Mouse (Mus musculus) skeletal muscle tissue, adult 2 months (tissue): ENCODE measurements around the gene Tes3-ps.

ENCODE experiments used
- DNase-seq: peaks from one replicate; pipeline ENCODE4 v3.0.0-alpha.2; 2012; ENCODE audit warnings: low read depth, low spot score

The Tes3-ps gene

GRCm38 (mm10) chr13:49504510-49504909 lies 11.4 kb downstream of the Tes3-ps start, which contains the start of gene Ecm2:
Ecm2 (plus strand) TSS chr13:49504810.
- DNase-seq, result peak; percentile 30

GRCm38 (mm10) chr13:49505776-49506175 lies 12.7 kb downstream of the Tes3-ps start:
- no peak for DNase-seq

GRCm38 (mm10) chr13:49507176-49507575 lies 14.1 kb downstream of the Tes3-ps start:
- DNase-seq, result peak; percentile 47

GRCm38 (mm10) chr13:49518761-49519160 lies 25.6 kb downstream of the Tes3-ps start:
- DNase-seq, result no peak

- DNase-seq, result no peak
Measured at GRCm38 (mm10) chr13:49526235-49526634, 33.1 kb downstream of the Tes3-ps start.

- no peak for DNase-seq
Measured at GRCm38 (mm10) chr13:49530636-49531035, 37.5 kb downstream of the Tes3-ps start.

GRCm38 (mm10) chr13:49536946-49537345 lies 43.8 kb downstream of the Tes3-ps start:
- no peak for DNase-seq

- no peak for DNase-seq
Measured at GRCm38 (mm10) chr13:49538693-49539092, 45.6 kb downstream of the Tes3-ps start.

- DNase-seq, result peak; percentile 49
Measured at GRCm38 (mm10) chr13:49544279-49544678, 51.2 kb downstream of the Tes3-ps start, which contains the start of gene Aspn. Aspn (plus strand) TSS chr13:49544443.

- DNase-seq, result peak; percentile 49
Measured at GRCm38 (mm10) chr13:49545646-49546045, 52.5 kb downstream of the Tes3-ps start.
